Mouse (Mus musculus) spleen, adult 10 weeks (tissue): ENCODE data around the gene Scgb2b20. TPM values are rescaled to one million over a fixed set of nuclear protein-coding genes. Genes with fewer than 3 reads are reported as not detected.

ENCODE experiments used
- polyA plus RNA-seq: library from polyadenylated mRNA; stranded (reverse); fragments of 350-450 nt; fragmentation: Illumina TruSeq; extraction: RNeasy Lipid Tissue Mini Kit (QIAGEN cat#74804); gene quantifications from one replicate; pipeline ENCODE4 v1.2.3, GENCODE M21; 2015; ENCODE audit warnings: low replicate concordance; ENCODE audit not compliant: insufficient read depth

Gene Scgb2b20
- polyA plus RNA-seq, result not detected

DNA sequence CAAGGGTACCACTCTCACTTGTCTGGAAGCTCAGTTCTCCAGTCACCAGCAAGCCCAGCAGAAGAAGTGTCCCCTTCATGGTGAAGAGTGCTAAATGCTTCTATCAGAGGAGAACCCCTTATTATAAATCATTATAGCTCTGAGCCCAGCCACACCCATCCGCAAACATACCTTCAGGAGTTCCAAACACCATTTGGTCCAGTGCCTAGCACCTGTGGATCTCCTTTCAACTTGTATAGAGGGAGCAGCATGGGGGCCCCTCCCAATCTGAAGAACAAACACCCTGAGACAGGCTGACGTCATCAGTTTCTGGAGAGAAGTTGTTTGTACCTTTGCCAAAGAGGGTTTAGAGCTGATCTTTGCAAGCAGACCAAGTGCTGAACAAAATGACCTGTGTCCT lies at the start of gene Scgb2b20:
Scgb2b20 (minus strand) TSS at position 101 of the 400 bp plus-strand sequence.

DNA sequence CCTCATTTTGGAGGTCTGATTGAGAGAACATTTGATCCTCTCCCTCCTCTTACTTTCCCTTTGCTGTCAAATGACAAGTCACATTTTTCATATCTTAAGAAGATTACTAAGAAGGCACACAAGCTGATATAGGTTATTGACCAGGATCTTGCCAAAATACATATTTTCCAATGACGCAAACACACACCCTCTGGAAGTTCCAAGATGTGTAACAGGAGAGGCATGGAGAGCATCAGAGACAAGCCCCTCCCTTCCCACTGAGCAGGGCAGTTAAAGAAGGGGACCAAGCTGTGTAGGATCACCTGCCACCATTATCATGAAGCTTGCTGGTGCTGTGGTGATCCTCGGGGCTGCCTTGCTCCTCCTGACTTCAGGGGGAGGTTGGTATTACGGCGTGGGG lies 6.8 kb upstream of the Scgb2b20 start, which contains the start of gene Scgb1b20:
Scgb1b20 (plus strand) TSS at position 301 of the 400 bp plus-strand sequence.

Other genes with a start within 250 kb of the Scgb2b20 start
- not detected for gene Scgb2b18, start 192.5 kb downstream of the Scgb2b20 start, polyA plus RNA-seq
- not detected for gene Scgb1b18, start 180.8 kb downstream of the Scgb2b20 start, polyA plus RNA-seq
- gene Scgb2b19, start 86.0 kb downstream of the Scgb2b20 start, polyA plus RNA-seq, result not detected
- gene Scgb1b19, start 79.0 kb downstream of the Scgb2b20 start, polyA plus RNA-seq, result not detected
- not detected for gene Scgb1b20, start 6.9 kb upstream of the Scgb2b20 start, polyA plus RNA-seq
- not detected for gene Scgb2b21, start 154.1 kb upstream of the Scgb2b20 start, polyA plus RNA-seq